Mouse (Mus musculus): ENCODE measurements around the gene Elavl4. TPM values are rescaled to one million over a fixed set of nuclear protein-coding genes. Genes with fewer than 3 reads are reported as not detected.

Gene Elavl4
- 386 and 453 TPM in 2 replicates for polyA plus RNA-seq (2016; fragmentation: Nextera tagmentation; extraction: Ambion mirVana)

DNA sequence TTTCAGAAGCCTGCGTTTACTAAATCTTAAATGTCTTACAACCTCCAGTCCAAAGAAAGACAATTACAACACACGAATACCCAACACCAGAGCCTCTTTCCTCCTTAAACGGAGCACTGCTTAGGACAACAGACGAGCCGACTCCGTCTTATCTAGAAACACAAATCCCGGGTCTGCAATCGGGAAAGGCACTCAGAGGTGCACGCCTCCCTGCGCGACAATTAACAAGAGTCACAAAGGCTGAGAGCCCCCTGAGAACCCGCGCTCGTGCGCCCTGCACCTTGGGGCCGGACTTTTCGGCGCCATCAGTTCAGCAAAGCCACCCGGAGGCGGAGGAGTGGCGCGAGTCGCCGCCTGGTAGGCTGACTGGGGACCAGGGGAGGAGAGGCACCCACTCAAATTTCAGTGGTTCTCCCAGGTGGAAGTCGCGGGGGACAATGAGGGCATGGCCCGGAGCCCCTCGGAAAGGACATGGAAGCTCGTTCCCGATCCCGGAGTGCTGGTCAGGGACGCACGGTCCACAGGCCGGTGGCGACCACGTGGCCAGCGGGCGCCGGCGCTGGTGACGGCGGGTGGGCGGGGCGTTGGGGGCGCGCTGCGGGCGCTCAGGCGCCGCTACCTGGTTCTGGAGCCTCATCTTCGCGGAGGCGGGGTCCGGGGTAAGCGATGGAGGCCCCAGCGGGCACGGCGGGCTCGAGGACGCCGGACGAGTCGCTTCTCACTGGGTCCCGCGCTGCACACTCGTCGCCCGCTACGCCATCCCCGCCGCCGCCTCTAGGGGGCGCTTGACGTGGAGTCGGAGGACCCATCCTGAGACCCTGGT, at the start of gene Elavl4:
Gene Elavl4, minus strand, starts transcription at position 732 of the 823 bp plus-strand sequence.
- peak within 1 kb of the TSS; percentile 69 for H3K9ac ChIP-seq
- H3K4me3 ChIP-seq: peak within 1 kb of the TSS; percentile 50
- no peaks in the 10 kb centered on the region for H3K9me3 ChIP-seq
- H3K27ac ChIP-seq: peak within 1 kb of the TSS; percentile 67
- H3K4me1 ChIP-seq: no peaks in the 10 kb centered on the region
- under 1% methylated on average over 74 of the region's 75 CpGs for WGBS
- ATAC-seq (ENCODE audit: low FRiP score, low read depth): peak; percentile 96
- no peaks in the 10 kb centered on the region for H3K36me3 ChIP-seq
- H3K27me3 ChIP-seq (replicated peaks): no peaks in the 10 kb centered on the region
- H3K4me2 ChIP-seq (replicated peaks): peak within 1 kb of the TSS; percentile 68

DNA sequence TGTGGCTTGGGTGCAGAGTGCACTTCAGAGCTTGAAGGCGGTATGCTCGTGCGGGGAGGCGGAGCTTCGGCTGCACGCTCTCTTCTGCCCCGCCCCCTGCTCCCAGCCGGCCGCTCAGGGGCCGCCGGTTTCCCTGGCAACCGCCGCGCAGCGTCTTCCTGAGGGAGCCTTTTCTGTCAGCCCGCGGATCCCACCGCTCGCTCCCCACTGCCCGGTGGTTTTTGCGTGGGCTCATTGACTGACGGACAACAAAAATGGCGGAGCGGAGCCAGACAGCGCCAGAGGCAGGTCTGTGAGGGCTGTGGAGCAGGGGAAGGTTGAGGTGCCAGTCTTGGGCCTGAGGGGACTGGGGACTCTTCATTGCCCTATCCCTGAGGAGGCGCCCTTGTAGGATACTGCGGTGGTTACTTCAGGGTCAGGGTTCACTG, 45.9 kb upstream of the Elavl4 start, which contains the start of gene Agbl4:
Gene Agbl4, plus strand, starts transcription at position 44 of the 428 bp plus-strand sequence.
- ATAC-seq (ENCODE audit: low FRiP score, low read depth): peak; percentile 99
- 0 out of 2 replicates have a peak, but pooled peaks cover 11% of the 10 kb centered on the region for H3K4me1 ChIP-seq

DNA sequence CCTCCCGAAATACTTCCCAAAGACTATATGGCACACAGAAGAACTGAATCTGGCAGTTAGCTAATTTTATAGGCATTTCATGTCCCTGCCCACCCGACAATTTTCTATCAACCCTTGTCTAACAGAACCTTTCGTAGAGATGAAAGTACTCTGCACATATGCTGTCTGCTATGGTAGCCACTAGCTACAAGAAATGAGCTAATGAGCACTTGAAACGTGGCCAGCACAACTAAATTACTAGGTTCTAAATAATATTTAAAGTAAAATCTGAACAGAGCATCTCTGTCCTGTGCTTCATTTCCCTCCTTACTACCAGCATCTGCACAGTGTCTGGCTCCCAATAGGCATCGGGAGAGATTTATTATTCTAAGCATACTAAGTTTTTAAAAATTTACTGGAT, 44.5 kb upstream of the Elavl4 start:
- 85% methylated on average over 5 of the region's 5 CpGs for WGBS
- H3K27me3 ChIP-seq (replicated peaks): no peaks in the 10 kb centered on the region
- 0 out of 2 replicates have a peak, but pooled peaks cover 11% of the 10 kb centered on the region for H3K4me1 ChIP-seq
- no peak overlapping the region for H3K4me2 ChIP-seq (replicated peaks)
- no peak overlapping the region for H3K4me3 ChIP-seq
- ATAC-seq (ENCODE audit: low FRiP score, low read depth): no peak
- no peaks in the 10 kb centered on the region for H3K9me3 ChIP-seq
- H3K9ac ChIP-seq: no peak overlapping the region
- H3K36me3 ChIP-seq: no peaks in the 10 kb centered on the region
- H3K27ac ChIP-seq: no peak overlapping the region

More for the DNA sequence above, 45.9 kb upstream of the Elavl4 start, which contains the start of gene Agbl4:
- Histone ChIP-seq H3K9me3 (no peaks in the 10 kb centered on the region), H3K27me3 (replicated peaks) (no peaks in the 10 kb centered on the region), H3K36me3 (no peaks in the 10 kb centered on the region), H3K4me3 (peak within 1 kb of the TSS; percentile 54), H3K4me2 (replicated peaks) (peak within 1 kb of the TSS; percentile 67), H3K27ac (no peak within 1 kb of the TSS), H3K9ac (peak within 1 kb of the TSS; percentile 51)
- WGBS: under 1% methylated on average over 27 of the region's 27 CpGs

DNA sequence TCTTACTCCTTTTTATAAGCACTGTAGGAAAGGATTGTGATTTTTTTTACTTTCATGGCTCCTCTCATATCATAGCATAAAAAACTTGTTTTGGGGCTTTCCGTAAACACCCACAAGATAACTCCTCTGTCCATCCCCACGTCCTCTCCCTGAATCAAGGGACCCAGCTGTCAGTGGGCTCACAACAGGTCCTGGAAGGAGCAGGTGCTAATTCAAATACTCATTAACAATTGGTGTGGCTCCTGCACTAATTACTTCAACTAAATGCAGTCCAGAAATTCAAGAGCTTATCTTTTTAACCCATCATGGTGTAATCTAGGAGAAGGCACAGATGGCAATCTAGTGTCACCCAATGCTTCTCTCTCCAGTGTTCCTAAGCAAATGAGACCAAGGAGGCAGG, 8.9 kb upstream of the Elavl4 start:
- H3K27me3 ChIP-seq (replicated peaks): no peaks in the 10 kb centered on the region
- peak; percentile 66 for ATAC-seq (ENCODE audit: low FRiP score, low read depth)
- no peak overlapping the region for H3K27ac ChIP-seq
- H3K9ac ChIP-seq: no peak overlapping the region
- H3K4me2 ChIP-seq (replicated peaks): no peak overlapping the region
- no peaks in the 10 kb centered on the region for H3K36me3 ChIP-seq
- no peaks in the 10 kb centered on the region for H3K4me1 ChIP-seq
- no peak overlapping the region for H3K4me3 ChIP-seq
- no peaks in the 10 kb centered on the region for H3K9me3 ChIP-seq
- WGBS: 67% methylated on average over 2 of the region's 2 CpGs

DNA sequence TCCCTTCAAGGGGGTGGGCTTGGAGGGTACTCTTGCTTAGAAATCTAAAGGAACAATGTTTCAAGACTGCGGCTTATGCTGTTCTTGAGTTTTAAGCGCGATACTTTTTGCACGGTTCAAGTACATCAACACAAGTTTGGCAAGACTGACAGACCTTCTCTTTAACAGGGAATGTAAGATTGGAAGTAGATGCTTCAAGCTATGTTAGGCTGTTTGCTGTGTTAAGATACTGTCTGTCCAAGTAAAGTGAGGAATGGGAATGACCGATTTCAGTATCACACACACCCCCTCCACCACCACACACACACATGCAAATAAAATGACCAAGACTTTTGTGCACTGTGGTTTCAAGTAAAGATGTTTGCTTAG, 276 bp upstream of the Elavl4 start:
- H3K9ac ChIP-seq: no peak overlapping the region
- H3K4me3 ChIP-seq: peak overlapping the region; percentile 50
- no peaks in the 10 kb centered on the region for H3K4me1 ChIP-seq
- H3K9me3 ChIP-seq: no peaks in the 10 kb centered on the region
- H3K27ac ChIP-seq: peak overlapping the region; percentile 67; the same call in 1 of the 2 replicates
- H3K4me2 ChIP-seq (replicated peaks): peak overlapping the region; percentile 68
- H3K36me3 ChIP-seq: no peaks in the 10 kb centered on the region
- ATAC-seq (ENCODE audit: low FRiP score, low read depth): peak; percentile 35
- 14% methylated on average over 5 of the region's 5 CpGs for WGBS
- H3K27me3 ChIP-seq (replicated peaks): no peaks in the 10 kb centered on the region

DNA sequence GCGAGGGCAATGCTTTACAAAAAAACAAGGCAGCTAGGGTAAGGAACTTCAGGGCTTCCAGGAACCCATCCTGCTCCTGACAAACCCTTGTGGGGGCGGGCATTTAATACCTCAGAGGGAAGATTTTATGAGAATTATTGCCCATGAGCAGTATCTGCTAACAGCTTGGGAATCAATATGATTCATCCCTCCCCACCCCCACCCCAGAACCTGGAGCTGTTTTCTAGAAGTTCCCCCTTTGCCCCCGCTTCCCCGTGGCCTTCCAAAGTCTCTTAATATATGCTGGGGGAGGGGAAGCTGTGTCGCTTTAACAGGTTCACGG, 892 bp downstream of the Elavl4 start:
- ATAC-seq (ENCODE audit: low FRiP score, low read depth): no peak; the same call in 1 of the 2 replicates
- no peak overlapping the region for H3K27ac ChIP-seq
- peak overlapping the region; percentile 50 for H3K4me3 ChIP-seq
- H3K4me2 ChIP-seq (replicated peaks): peak overlapping the region; percentile 68
- WGBS: 11% methylated on average over 6 of the region's 6 CpGs
- H3K9ac ChIP-seq: peak overlapping the region; percentile 69
- H3K36me3 ChIP-seq: no peaks in the 10 kb centered on the region
- H3K9me3 ChIP-seq: no peaks in the 10 kb centered on the region
- H3K27me3 ChIP-seq (replicated peaks): no peaks in the 10 kb centered on the region
- H3K4me1 ChIP-seq: no peaks in the 10 kb centered on the region

DNA sequence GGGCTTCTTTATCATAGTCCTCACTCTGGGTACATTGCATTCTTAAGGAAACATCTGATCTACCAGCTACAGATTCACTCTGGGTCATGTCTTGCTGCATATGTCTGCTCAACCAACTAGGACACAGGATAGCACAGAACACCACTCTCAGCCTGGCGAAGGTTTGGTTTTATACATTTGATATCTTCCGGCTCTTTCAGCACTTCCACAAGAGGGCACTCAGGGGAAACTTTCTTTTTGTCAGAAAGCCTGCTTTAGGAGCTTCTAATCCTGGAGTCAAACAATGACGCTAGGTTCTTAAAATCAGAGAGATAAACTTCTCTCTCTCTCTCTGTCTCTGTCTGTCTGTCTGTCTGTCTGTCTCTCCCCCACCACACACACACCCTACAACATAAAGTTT, 27.8 kb downstream of the Elavl4 start:
- ATAC-seq (ENCODE audit: low FRiP score, low read depth): no peak
- Histone ChIP-seq H3K27ac (no peak overlapping the region), H3K9me3 (no peaks in the 10 kb centered on the region), H3K4me1 (no peaks in the 10 kb centered on the region), H3K4me2 (replicated peaks) (no peak overlapping the region), H3K36me3 (no peaks in the 10 kb centered on the region), H3K27me3 (replicated peaks) (no peaks in the 10 kb centered on the region), H3K9ac (no peak overlapping the region), H3K4me3 (no peak overlapping the region)
- 65% methylated on average over 3 of the region's 3 CpGs for WGBS

DNA sequence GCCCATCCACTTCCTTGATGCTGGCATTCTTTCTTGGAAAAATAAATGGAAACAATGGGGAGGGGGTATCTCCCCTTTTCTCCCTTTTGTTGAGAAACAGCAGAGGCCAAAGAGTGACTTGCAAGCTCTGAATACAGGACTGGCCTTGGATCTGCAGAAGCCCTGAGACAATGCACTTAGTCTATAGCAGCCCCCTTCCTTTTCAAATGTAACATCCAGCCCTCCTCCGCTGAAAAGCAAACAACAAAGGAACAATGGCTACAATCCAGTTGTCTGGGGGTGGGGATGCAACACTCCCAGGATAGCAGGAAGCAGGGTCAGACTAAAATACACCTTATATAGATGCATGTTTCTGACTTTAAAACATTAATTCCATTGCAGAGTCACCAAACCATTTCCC, 39.6 kb downstream of the Elavl4 start:
- Histone ChIP-seq H3K27me3 (replicated peaks) (no peaks in the 10 kb centered on the region), H3K9ac (no peak overlapping the region), H3K4me1 (0 out of 2 replicates have a peak, but pooled peaks cover 3% of the 10 kb centered on the region), H3K4me2 (replicated peaks) (no peak overlapping the region), H3K9me3 (no peaks in the 10 kb centered on the region), H3K27ac (no peak overlapping the region), H3K4me3 (no peak overlapping the region), H3K36me3 (no peaks in the 10 kb centered on the region)
- ATAC-seq (ENCODE audit: low FRiP score, low read depth): no peak
- 0% methylated on average over 1 of the region's 1 CpGs for WGBS

DNA sequence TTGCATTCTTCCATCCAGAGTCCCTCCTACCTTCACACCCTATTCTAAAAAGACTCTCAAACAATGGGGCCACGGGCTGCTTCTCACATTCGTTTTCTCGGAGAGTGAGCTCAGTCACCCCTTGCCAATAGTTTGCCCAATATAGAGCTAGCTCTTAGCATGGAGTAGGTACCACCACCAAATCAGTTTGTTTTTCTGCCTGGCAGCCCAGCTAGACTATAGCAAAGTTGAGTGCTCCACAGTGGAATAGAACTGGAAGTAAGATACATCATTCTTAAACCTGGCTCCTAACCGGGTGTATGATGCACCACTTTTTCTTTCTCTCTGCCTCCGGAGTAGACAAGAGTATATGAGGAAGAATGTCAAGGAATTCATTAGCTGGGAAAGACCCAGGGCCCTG, 44.7 kb downstream of the Elavl4 start:
- no peak overlapping the region for H3K4me2 ChIP-seq (replicated peaks)
- H3K27ac ChIP-seq: no peak overlapping the region
- WGBS: 65% methylated on average over 5 of the region's 5 CpGs
- no peak overlapping the region for H3K4me3 ChIP-seq
- H3K36me3 ChIP-seq: no peaks in the 10 kb centered on the region
- H3K4me1 ChIP-seq: no peaks in the 10 kb centered on the region
- no peak overlapping the region for H3K9ac ChIP-seq
- H3K27me3 ChIP-seq (replicated peaks): no peaks in the 10 kb centered on the region
- no peak for ATAC-seq (ENCODE audit: low FRiP score, low read depth)
- H3K9me3 ChIP-seq: no peaks in the 10 kb centered on the region

DNA sequence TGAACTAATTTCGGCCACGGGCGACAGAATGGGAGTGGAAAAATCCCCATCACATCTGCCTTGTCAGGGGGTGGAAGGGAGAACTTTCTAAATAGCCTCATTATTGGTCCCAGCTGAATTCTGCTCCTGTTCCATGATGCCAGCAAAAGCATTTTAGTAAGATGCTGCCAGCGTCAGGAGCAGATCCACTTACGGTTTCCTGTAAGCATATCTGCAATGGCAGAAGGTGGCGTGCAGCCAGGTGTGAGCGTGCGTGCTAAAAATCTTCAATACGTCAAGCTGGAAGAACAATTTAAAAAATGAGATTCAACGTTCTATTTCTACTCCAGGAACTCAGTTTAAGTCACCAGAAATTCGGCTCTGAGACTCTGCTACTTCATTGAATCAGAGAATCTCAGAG, 45.1 kb downstream of the Elavl4 start:
- 79% methylated on average over 11 of the region's 11 CpGs for WGBS
- ATAC-seq (ENCODE audit: low FRiP score, low read depth): no peak
- no peaks in the 10 kb centered on the region for H3K4me1 ChIP-seq

DNA sequence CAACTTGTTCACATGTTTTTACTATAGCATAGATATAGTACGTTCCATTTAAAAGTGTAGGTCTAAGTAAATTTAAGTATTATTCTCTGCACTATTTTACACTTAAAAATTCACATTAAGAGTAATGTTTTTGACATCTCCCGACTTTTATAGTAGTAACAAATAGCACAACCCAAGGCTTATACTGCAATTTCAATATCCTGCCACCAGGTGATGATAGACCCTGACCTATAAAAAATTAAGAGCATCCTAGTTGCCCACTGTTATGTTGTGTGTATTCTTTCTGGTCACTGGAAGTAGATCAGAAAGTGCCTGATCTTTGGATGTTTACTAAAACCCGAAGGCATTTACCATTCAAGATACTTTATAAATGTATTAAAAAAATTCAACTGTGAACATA, 55.9 kb downstream of the Elavl4 start:
- ATAC-seq (ENCODE audit: low FRiP score, low read depth): no peak
- no peak overlapping the region for H3K4me3 ChIP-seq
- H3K27me3 ChIP-seq (replicated peaks): no peaks in the 10 kb centered on the region
- no peak overlapping the region for H3K9ac ChIP-seq
- H3K36me3 ChIP-seq: no peaks in the 10 kb centered on the region
- H3K4me2 ChIP-seq (replicated peaks): no peak overlapping the region
- H3K27ac ChIP-seq: no peak overlapping the region
- 90% methylated on average over 3 of the region's 3 CpGs for WGBS
- no peaks in the 10 kb centered on the region for H3K9me3 ChIP-seq
- peaks cover 9% of the 10 kb centered on the region; the same call in 1 of the 2 replicates for H3K4me1 ChIP-seq

More for the DNA sequence above, 45.1 kb downstream of the Elavl4 start:
- Histone ChIP-seq H3K4me2 (replicated peaks) (no peak overlapping the region), H3K27ac (no peak overlapping the region), H3K4me3 (no peak overlapping the region), H3K9me3 (no peaks in the 10 kb centered on the region), H3K9ac (no peak overlapping the region), H3K27me3 (replicated peaks) (no peaks in the 10 kb centered on the region), H3K36me3 (no peaks in the 10 kb centered on the region)

DNA sequence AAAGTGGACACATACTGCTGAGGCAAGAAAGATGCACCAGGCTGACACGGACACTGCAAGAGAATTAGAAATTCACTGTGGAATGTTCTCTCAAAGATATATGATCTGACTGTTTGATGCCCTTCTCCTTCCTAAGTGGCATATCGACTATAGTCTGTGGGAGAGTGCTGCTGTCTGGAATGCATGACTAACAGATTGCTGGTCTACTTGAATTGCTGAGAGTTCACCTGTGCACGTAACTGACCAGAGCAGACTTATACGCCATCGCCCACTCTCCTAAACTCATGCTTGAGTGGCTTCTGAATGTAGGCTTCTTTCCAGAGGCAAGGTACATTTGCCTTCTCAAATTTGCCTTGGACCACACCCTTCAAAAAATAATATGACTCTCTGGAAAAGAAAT, 58.5 kb downstream of the Elavl4 start:
- H3K4me2 ChIP-seq (replicated peaks): no peak overlapping the region
- no peaks in the 10 kb centered on the region for H3K36me3 ChIP-seq
- no peak overlapping the region for H3K9ac ChIP-seq
- H3K4me3 ChIP-seq: no peak overlapping the region
- H3K27me3 ChIP-seq (replicated peaks): no peaks in the 10 kb centered on the region
- H3K27ac ChIP-seq: no peak overlapping the region
- peaks cover 9% of the 10 kb centered on the region; the same call in 1 of the 2 replicates for H3K4me1 ChIP-seq
- WGBS: 44% methylated on average over 5 of the region's 5 CpGs
- no peaks in the 10 kb centered on the region for H3K9me3 ChIP-seq
- ATAC-seq (ENCODE audit: low FRiP score, low read depth): 0 out of 2 replicates have a peak, but pooled peaks have one; percentile 39
